Mouse (Mus musculus): ENCODE measurements around the gene Oard1.

The Oard1 gene

DNA sequence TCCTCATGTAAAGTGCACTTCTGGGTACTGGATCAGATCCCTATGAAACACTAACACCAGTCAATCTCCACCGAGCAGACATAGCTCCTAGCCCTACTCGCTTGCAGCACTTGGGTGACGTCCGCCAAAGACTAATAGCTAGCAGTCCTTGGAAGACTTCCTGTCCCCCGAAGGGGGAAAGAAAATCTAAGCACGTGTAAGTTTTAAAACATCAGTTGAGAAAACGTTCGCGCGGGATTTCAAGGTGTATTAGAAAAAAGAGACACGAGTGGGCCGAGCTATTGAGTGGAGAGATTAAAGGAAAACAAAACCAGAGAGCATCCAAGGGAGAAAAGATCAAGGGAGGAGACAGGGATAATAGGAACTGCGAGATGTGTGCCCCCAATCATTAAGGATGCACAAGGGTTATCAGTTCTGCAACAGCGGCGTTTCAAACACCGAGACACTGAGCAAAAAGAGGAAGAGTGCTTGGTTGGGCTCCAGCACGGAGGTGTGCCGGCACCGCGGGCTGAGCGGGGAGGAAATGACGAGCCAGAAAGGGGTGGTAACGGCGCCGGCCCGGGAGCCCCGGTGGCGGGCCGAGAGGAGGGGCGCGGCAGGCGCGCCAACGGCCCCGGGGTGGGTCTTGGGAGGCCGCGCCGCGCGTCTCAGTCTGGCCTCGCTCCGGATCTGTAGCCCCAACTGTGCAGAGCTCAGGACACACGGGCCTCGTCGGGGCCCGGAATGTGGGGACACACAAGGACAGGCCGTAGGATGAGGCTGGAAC is 1.1 kb upstream of the Oard1 start:
- peak; percentile 83 for DNase-seq

DNA sequence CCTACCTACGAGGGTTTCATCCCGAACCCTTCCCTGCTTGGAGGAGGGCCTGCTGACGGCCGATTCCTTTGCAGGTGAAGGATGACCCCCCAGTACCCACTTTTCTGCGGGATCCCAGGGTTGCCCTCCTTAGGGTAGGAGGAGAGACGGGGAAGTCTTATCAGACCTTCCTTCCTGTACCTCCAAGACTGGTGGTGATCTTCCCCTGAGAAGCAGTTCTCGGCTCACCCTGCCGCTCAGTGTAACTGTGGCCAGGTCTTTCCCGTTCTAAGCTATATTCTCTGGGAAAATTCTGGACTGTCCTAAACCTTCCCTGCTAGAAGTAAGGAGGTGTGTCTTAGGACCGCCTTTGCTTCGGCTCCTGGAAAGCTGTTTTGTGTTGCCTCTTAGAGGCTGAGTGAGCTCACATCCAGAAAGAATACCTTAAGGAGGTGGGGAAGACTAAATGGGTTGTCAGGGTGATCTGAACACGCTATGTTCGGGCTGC is 528 bp downstream of the Oard1 start:
- DNase-seq = peak; percentile 62

DNA sequence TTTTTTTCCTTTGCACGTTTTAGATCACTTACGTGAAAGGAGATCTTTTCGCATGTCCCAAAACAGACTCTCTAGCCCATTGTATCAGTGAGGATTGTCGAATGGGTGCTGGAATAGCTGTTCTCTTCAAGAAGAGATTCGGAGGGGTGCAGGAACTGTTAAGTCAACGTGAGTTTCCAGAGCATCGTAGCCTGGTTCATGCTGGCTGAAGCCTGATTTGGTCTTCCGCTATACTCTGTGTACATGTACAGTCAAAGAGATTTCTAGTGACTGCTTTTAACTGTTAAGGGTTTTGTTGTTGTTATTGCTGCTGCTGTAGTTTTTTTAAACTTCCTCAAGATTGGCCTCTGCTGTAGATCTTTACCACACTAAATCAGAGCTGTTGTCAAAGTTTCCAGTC is 1.4 kb downstream of the Oard1 start:
- DNase-seq = no peak

DNA sequence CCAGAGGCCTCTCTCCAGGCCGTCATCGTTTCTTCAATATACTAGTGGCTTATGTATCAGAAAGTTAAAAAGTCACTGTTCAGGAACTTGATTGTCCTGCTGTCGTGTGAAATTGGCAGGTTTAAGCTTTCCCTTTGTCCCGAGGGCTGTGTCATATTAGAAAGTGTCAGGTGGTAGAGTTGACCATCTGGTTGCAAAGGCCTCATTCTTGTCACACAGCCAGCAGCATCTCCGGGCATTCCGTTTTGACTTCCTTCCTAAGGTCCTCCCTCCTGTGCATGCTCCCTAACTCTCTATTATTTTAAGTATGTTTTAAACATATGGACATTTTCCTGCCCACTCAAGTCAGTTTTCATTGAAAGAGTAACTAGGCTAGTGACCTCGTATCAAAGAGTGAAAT is 6.2 kb downstream of the Oard1 start:
- no peak for DNase-seq

DNA sequence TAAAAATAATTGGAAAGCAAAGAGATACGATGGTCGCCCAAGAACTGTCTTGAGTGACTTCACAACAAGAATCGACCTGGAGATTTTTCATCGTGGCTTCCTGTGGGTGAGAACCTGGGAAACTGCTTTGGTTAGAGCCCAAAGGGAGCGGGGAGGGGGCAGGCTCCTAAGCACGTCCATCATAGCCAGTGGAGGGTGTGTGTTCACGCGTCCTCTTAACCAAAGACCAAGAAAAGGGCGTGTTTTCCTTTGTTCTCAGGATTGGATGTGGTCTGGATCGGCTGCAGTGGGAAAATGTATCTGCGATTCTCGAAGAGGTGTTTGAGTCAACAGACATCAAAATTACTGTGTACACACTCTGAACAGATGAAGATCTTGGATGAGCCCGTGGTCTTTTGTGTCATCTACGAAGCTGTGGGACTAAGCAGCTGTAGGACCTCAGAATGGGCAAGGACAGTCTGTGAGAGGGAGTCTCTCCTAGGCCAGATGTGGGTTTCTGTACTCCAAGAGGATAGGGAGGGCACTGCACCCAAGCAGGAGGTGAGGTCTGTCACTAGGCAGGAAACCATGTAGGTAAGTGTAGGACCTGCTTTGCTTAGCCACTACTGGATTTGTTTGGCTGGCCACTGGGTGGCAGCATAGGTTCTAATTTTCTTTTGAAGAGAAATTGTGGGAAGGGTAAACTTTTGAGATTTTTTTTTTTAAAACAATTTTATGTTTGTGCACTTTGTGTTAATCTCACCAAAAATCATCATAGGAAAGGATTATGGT is 6.8 kb downstream of the Oard1 start:
- peak; percentile 76 for DNase-seq

DNA sequence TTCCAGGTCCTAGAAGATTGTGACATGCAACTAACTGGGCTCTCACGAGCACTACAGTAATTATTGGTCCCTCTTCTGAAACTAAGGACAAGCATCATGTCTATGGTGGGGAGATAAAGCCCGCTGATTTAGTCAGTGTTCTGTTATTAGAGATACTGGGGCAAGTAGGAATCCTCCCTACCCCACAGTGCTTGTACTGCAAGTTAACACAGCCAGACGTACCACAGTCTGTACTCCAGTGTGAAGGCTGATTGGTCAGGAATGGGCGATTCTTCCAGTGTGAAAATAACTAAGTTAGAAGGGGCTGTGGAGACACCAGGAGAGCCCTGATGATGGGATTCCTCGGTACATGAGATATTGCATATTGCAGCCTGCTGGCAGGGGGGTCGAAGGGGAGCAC is 7.7 kb downstream of the Oard1 start:
- no peak for DNase-seq

DNA sequence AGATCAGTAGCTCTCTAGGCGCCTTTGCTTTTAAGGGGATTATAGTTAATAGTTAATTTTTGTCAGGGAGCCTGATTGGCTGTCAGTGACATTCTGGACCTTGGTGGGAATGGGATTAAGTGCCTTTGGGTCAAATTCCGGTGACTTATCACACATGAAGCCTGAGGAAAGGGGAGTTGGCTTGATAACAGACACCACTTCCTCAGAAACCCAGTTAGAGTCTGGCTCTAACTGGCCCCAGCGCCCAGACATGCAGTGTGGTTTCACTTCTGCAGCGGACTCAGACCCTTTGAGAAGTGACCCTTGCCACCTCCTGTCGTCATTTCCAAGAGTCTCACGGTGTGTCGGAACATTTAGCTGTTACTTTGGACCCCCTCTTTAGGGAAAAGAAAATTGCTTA is 8.4 kb downstream of the Oard1 start:
- no peak for DNase-seq

DNA sequence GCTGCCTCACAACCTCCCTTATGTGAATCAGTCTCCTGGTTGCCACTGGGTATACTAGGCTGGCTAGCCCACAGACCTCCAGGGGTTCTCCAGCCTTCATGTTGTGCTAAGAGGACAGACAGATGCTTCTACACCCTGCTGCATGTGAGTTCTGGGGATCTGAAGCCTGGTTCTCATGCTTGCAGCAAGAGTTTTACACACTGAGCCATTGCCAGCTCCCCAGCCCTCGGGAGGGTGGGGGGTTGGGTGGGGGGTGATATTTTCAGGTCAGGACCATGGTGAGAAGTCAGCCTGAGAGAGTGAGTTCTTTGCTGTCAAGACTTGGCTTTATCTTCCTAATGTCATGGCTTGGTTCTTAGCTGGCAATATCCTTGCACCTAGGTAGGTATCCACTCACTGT is 9.0 kb downstream of the Oard1 start:
- no peak for DNase-seq

DNA sequence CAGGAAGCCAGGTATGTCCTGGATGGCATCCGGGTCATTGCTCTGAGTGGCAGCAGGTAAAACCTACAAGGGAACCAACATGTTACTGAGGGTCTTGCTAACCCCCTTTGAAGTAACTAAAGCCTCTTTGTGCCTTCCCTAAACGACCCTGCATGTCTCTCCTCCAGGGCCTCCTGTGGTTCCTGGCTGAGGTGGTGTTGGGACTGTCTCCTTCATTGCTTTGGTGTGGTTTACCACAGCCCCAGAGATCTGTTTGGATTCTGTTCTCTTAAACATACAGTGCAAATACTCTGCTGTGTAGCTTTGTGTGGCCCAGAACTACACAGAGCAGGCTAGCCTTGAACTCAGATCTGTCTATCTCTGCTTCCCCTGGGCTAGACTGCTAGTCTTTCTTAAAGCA is 9.8 kb downstream of the Oard1 start:
- no peak for DNase-seq

DNA sequence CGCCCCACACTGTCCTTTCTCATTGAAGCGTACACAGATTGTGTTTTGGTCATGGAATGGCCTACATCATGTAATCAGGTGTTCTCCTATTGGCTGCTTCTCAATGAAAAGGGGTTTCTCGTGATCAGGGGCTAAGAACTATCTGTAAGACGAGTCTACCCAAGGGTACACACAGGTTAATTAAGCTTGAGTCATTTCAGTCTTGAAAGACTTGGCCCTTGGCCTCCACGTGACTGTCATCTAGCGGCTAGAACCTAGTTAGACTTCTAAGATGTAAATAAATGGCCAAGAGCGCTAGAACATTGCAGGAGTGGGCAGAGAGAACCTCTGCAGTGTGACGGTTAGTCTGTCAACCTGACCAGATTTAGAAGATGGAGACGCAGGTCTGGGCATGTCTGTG is 14.4 kb downstream of the Oard1 start:
- no peak for DNase-seq

DNA sequence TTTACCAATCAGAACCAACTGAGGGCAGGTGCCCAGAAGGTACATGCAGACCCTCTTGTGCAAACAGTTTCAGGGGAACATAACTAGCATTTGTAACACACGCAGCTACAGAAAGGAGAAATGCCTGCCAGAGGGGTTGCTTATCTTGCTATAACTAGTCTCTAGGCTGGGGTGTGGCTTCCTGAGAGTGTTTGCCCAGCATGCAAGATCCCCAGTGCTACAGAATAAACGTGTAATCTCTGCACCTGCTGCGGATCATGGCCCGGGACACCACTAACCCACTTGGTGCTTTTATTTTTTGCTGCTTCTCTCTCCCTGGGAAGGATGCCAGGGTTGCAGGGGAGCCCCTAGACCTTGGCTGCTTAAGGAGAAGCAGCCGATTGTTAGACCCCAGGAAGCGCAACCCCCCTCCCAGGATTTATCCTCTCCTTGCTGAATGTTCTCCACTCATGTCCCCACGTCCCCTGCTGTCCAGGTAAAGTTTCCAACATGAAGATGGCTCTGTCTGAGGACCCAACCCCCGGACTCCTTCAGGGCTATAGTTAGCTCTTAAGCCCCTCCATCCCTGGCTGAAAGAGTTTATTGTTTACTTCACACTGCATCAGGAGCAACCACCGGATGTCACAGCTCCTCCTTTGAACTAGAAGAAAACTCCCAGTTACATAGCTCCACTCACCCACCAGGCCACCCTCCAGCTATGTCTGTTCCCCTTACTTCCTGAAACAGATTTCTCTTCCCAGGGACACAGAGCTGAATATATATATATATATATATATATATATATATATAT is 16.2 kb downstream of the Oard1 start:
- DNase-seq = no peak

DNA sequence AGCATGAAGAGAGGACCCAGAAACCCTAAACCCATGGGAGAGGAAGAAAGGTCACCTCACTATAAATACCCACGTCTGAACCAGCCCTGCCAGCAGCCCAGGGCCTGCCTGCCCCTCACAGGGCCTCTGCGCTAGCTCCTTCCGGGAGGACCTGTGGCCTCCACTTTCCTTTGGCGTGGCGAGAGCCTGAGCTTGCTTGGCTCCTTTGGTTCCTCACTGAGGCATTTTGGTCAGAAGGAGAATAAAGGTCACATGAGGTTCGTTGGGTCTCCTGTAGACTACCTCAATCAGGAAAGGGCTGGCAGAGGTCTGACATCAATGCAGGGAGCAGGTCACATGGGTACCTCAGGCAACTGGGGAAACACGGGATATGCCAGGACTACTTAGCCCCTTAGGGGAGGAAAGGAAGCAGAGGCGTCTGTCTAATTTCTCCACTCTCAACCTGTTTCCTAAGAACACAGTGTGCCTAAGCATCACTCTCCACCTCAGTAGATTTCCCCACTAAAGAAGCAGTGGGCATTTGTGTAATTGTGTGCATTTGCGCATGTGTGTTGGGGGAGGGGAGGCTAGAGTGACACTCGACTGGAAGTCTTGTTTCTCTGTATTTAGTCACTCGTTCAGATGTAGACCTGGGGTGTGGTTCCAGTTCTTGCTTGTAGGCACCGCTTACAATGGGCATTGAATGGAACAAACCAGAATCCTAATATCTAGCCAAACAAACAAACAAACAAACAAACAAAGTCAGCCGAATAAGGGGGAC is 17.4 kb downstream of the Oard1 start:
- DNase-seq = no peak

DNA sequence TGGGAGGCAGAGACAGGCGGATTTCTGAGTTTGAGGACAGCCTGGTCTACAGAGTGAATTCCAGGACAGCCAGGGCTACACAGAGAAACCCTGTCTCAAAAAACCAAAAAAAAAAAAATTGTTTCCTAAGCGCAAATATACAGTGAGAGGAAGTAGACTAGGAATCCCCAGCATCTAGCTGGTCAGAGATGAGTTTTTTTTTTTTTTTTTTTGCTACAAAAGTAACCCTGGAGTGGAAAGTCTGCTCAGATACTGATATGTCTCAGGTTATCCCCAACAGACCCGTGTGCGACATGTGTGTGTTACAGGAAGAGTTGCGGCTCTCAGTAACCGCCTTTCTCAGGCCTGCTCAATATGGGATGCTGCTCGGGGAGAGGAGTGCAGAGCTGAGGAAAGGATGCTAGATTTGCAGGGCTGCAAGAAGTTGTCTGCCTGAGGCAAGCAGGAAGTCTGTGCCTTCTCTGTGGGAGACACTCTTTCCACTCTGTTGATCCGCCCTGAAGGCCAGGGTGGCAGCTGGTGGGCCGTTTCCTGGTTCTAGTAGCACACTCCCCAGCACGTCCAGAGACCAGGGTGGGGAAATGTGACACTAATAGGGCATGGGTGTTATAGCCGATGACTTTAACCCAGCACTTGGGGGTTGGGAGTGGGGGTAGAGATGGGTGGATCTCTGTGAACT is 18.2 kb downstream of the Oard1 start:
- no peak for DNase-seq

DNA sequence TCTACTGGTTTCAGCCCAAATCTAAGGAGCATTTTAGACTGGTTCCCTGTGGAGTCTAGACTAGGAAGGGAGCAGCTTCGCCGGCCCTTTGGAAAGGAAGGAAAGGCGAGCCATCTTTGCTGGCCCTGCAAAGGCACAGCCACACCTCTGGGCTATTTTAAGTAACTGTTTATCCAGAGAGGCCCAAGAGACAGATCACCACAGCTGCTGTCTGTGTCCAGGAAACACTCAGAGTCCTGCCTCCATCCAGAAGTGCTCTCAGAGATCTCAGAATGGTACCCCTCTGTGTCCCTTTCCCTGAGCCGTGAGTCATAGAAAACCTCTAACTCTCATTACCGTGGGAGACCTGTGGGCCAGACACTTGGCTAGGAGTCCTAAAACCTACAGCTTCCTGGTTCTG is 20.6 kb downstream of the Oard1 start:
- no peak for DNase-seq

DNA sequence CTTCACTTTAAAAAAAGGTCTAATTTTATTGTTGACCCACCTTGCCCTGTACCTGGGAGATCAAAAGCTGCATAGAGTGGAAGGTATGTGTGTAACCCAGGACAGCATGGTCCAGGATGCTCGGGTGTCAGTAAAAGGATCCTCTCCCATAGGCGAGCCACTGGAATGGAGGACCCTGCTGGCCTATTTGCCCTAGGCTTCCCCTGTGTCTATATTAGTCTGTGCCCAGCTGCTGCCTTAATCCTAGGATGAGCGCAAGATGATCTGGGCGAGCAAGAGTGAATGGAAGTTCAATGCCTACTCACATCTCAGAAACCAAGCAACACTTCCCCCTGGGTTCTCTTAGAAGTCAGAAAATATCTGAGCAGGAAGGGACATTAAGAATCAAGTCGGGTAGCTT is 21.2 kb downstream of the Oard1 start:
- no peak for DNase-seq

DNA sequence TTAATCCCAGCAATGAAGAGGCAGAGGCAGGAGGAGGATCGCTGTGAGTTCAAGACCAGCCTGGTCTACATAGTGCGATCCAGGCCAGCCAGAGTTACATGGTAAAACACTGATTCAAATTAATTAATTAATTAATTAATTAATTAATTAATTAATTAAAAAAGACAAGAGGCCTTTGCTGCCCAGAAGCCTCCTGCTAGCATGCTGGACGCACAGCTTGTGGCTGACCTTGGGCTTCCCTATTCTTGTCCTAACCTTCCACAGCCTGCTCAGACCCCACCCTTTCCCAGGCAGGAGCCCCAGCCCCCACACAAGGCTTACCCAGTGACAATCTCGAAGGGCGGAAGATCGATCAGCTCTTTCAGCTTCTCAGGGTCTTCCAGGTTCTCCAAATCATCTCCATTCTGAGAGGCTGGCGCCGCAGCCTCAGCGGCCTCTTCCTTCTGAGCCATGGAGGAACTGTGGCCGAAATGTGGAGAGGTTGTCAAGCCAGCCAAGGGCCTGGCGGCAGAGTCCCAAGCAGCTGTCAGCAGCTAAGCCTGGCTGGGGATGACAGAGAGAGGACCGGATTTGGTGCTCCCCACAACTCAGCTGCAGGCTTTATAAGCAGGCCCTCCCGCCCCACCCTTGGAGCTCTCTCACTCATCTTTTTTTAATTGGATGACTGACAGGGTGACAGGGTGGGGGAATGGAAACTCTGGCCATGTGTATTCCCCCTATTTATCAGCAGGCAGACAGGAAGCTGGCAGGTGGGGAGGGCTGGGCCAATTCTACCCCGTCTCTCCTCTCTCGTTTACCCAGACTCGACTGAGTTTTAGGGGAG is 22.6 kb downstream of the Oard1 start, which contains the start of gene Apobec2:
Gene Apobec2, minus strand, starts transcription at position 773 of the 823 bp plus-strand sequence.
- DNase-seq = no peak

DNA sequence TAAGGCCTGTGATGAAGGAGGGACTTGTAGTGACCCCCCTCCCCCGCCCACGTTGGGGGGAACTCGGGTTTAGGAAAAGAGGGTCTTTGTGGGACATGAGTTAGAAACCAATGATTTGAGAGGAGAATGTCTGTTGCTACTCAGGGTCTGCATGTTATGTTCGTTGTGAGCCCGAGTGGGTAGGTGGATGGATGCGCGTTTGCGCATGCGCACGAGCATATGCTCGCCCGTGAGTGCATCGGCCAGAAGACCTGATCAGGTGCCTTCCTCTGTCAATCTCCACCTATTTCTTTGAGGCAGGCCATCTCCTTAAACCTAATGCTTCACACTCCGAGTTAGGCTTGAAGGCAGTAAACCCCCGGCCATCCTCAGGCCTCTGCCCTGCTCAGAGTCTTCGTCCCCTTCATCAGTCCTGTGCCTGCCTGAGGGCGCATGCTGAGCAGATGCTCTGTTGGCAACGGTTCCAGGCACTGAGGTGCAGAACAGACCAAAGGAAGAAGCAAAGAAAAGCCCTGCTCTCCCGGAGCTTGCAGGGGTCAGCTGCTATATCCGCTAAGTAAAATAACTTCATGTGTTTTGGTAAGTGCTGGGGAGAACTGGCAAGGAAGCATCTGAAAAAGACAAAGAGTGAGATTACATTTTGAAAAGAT is 23.3 kb downstream of the Oard1 start:
- no peak for DNase-seq

DNA sequence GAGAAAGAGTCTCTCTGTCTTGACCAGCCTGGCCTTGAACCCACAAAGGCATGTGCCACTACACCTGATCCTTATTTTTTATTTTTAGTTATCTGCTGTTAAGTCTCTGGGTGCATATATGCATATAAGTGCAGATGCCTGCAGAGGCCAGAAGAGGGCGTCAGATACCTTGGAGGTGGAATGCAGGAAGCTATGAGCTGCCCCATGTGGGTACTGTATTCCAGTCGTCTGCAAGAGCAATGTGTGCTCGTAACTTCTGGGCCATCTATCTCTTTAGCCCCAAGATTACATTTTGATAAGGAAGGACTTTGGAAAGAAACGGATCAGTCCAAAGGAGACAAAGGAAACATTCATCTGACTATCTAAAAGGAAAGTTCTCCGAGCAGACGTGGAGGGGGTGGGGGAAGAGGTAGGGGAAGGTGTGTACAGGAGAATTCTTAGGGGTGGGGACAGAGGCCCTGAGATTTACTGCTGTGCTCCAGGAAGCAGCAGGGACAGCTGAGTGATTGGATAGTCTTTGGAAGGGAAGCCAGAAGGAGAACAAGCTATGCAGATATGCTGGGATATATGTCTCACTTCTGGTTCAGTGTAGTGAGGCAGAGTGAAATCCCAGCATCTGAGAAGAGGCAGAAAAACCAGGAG is 24.0 kb downstream of the Oard1 start:
- no peak for DNase-seq

DNA sequence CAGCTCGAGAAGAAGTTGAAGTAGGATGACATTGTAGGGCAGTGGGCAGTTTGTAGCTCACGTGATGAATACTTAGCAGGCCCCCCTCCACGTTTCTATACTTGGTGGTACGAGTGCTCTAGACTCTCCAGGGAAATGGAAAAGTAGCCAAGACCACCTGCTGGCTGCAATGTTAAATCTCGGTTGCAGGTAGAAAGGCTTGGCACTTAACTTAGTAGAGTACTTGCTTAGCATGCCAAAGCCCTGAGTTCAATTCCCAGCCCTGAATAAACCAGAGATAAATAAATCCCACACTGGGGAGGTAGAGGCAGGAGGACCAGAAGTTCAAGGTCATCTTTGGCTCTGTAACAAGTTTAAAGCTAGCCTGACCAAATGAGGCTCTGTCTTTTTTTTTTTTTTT is 24.7 kb downstream of the Oard1 start:
- DNase-seq = no peak

DNA sequence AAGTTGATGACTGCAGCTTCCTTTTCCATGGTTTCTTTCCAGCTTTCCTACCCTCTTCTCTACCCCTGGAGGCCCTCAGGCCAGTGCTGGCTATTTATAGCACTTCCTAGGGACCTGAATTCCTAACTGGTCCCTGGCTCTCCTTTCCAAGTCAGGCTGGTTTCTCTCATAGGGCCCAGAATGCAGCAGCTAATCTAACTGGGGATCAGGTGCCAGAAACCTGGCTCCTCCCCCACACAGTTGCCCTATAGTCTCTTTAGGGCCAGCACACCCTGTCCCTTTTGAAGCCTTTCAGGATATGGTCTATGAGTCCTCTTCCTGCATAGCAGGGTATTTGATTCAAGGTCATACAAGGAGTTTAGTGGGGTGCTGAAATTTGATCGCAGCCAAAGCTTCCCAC is 26.7 kb downstream of the Oard1 start:
- no peak for DNase-seq
